Mouse (Mus musculus) stomach, postnatal 0 days (tissue): Measurements from ENCODE around the gene Tmem120b. TPM values are rescaled to one million over a fixed set of nuclear protein-coding genes. Genes with fewer than 3 reads are reported as not detected.

Experiments
- ATAC-seq: fragments of 200-750 bp; cut with Nextera tagmentation; 2 replicates; pipeline ENCODE4 v1.8.0; 2017; ENCODE audit not compliant: low FRiP score, low TSS enrichment
- DNase-seq: peaks from one replicate; pipeline ENCODE4 v3.0.0-alpha.2; 2016; ENCODE audit warnings: low spot score
- H3K27ac ChIP-seq: fragments of 300-500 bp; sonication (generic); replicated peaks from 2 replicates; pipeline ENCODE4 v1.5.1; 2014; ENCODE audit warnings: mild to moderate bottlenecking, control low read depth
- H3K27me3 ChIP-seq: fragments of 300-500 bp; sonication (generic); 2 replicates; pipeline ENCODE4 v1.6.1; 2014; ENCODE audit warnings: low read length; ENCODE audit not compliant: control insufficient read depth, insufficient read depth
- H3K36me3 ChIP-seq: fragments of 300-500 bp; sonication (generic); 2 replicates; pipeline ENCODE4 v1.6.1; 2014; ENCODE audit warnings: low read length, mixed read lengths; ENCODE audit not compliant: control insufficient read depth, insufficient read depth
- H3K4me1 ChIP-seq: fragments of 300-500 bp; sonication (generic); replicated peaks from 2 replicates; pipeline ENCODE4 v1.6.1; 2014; ENCODE audit warnings: antibody characterized with exemption; ENCODE audit not compliant: control insufficient read depth, insufficient read depth
- H3K4me2 ChIP-seq: fragments of 300-500 bp; sonication (generic); replicated peaks from 2 replicates; pipeline ENCODE4 v1.6.1; 2014; ENCODE audit warnings: low read depth, mild to moderate bottlenecking, control low read depth, moderate library complexity
- H3K4me3 ChIP-seq: fragments of 300-500 bp; sonication (generic); 2 replicates; pipeline ENCODE4 v1.5.1; 2014; ENCODE audit warnings: low read depth, low read length, control low read depth
- H3K9ac ChIP-seq: fragments of 300-500 bp; sonication (generic); 2 replicates; pipeline ENCODE4 v1.6.1; 2014; ENCODE audit warnings: mild to moderate bottlenecking, low read length, control low read depth, mixed read lengths
- H3K9me3 ChIP-seq: fragments of 300-500 bp; sonication (generic); 2 replicates; pipeline ENCODE4 v1.6.1; 2016; ENCODE audit warnings: low read length; ENCODE audit not compliant: control insufficient read depth
- CTCF ChIP-seq: IDR thresholded peaks from 2 replicates; pipeline ENCODE4 v1.5.1; 2016; ENCODE audit warnings: antibody characterized with exemption, low read depth, mild to moderate bottlenecking, moderate library complexity
- EP300 ChIP-seq: optimal IDR thresholded peaks from 2 replicates; pipeline ENCODE3; 2016; ENCODE audit warnings: antibody characterized with exemption
- WGBS: fragments of 180-500 bp; shearing (Covaris S2); extraction: QIAGEN DNeasy Blood & Tissue Kit; methylation state at CpG from one replicate; pipeline ENCODE4 v1.1.7; 2014; 5-methylcytosine and 5-hydroxymethylcytosine counted together
- polyA plus RNA-seq: library from polyadenylated mRNA; unstranded; fragments of >200 nt; fragmentation: Nextera tagmentation; extraction: Ambion mirVana; gene quantifications from 2 replicates; pipeline ENCODE4 v1.2.1, GENCODE M21; 2015

Gene Tmem120b
- polyA plus RNA-seq: 8.0 and 9.1 TPM in 2 replicates

- H3K27me3 ChIP-seq: no peaks in the 10 kb centered on the region
- no peak for DNase-seq
- no peaks in the 10 kb centered on the region for H3K4me1 ChIP-seq
- no peaks in the 10 kb centered on the region for H3K9me3 ChIP-seq
- TF ChIP-seq EP300 (no peak), CTCF (no peak)
- no peak for ATAC-seq
- H3K27ac ChIP-seq: no peak within 1 kb of the TSS
- H3K4me2 ChIP-seq: no peak within 1 kb of the TSS
- H3K36me3 ChIP-seq: no peaks in the 10 kb centered on the region
- WGBS: 81% methylated on average over 12 of the region's 12 CpGs
- no peak within 1 kb of the TSS for H3K4me3 ChIP-seq
- H3K9ac ChIP-seq: no peak within 1 kb of the TSS
Measured at GRCm38 (mm10) chr5:123068115-123068514, at the start of gene Tmem120b. Gene Tmem120b, plus strand, starts transcription at chr5:123068415.

- no peak for TF ChIP-seq CTCF
- TF ChIP-seq EP300: no peak
- Histone ChIP-seq H3K9ac (no peak overlapping the region), H3K4me3 (no peak overlapping the region), H3K27me3 (no peaks in the 10 kb centered on the region), H3K4me1 (peaks cover 4% of the 10 kb centered on the region; the same call in 1 of the 2 replicates), H3K27ac (peak overlapping the region; percentile 69; the same call in 1 of the 2 replicates), H3K36me3 (no peaks in the 10 kb centered on the region), H3K4me2 (0 out of 2 replicates have a peak overlapping the region, but pooled peaks have one; percentile 23), H3K9me3 (no peaks in the 10 kb centered on the region)
- ATAC-seq (no peak), DNase-seq (no peak)
- 48% methylated on average over 10 of the region's 10 CpGs for WGBS
Measured at GRCm38 (mm10) chr5:123019336-123020016, 48.7 kb upstream of the Tmem120b start.

- TF ChIP-seq EP300: no peak
- no peak for TF ChIP-seq CTCF
- 81% methylated on average over 5 of the region's 5 CpGs for WGBS
- H3K9me3 ChIP-seq: no peaks in the 10 kb centered on the region
- H3K4me1 ChIP-seq: 0 out of 2 replicates have a peak, but pooled peaks cover 4% of the 10 kb centered on the region
- no peaks in the 10 kb centered on the region for H3K36me3 ChIP-seq
- no peak overlapping the region for H3K4me3 ChIP-seq
- H3K9ac ChIP-seq: no peak overlapping the region
- ATAC-seq (no peak), DNase-seq (no peak)
- H3K4me2 ChIP-seq: no peak overlapping the region
- no peak overlapping the region for H3K27ac ChIP-seq
- H3K27me3 ChIP-seq: no peaks in the 10 kb centered on the region
Measured at GRCm38 (mm10) chr5:123020426-123020825, 47.8 kb upstream of the Tmem120b start.

- no peaks in the 10 kb centered on the region for H3K36me3 ChIP-seq
Measured at GRCm38 (mm10) chr5:123021438-123021837, 46.8 kb upstream of the Tmem120b start.

GRCm38 (mm10) chr5:123023049-123023448, 45.2 kb upstream of the Tmem120b start:
- WGBS: 68% methylated on average over 6 of the region's 6 CpGs
- TF ChIP-seq CTCF (no peak), EP300 (no peak)
- Histone ChIP-seq H3K9me3 (no peaks in the 10 kb centered on the region), H3K4me1 (no peaks in the 10 kb centered on the region), H3K4me2 (no peak overlapping the region), H3K27ac (no peak overlapping the region), H3K4me3 (no peak overlapping the region), H3K9ac (no peak overlapping the region), H3K27me3 (no peaks in the 10 kb centered on the region), H3K36me3 (no peaks in the 10 kb centered on the region)
- no peak for ATAC-seq
- no peak for DNase-seq

More at GRCm38 (mm10) chr5:123021438-123021837, 46.8 kb upstream of the Tmem120b start:
- Histone ChIP-seq H3K9ac (no peak overlapping the region), H3K4me3 (no peak overlapping the region), H3K27ac (no peak overlapping the region), H3K4me2 (no peak overlapping the region), H3K4me1 (0 out of 2 replicates have a peak, but pooled peaks cover 4% of the 10 kb centered on the region), H3K9me3 (no peaks in the 10 kb centered on the region), H3K27me3 (no peaks in the 10 kb centered on the region)
- 88% methylated on average over 7 of the region's 7 CpGs for WGBS
- TF ChIP-seq EP300: no peak
- DNase-seq (no peak), ATAC-seq (no peak)

GRCm38 (mm10) chr5:123024312-123024711, 43.9 kb upstream of the Tmem120b start:
- Histone ChIP-seq H3K4me3 (no peak overlapping the region), H3K4me2 (no peak overlapping the region), H3K36me3 (no peaks in the 10 kb centered on the region), H3K27me3 (no peaks in the 10 kb centered on the region), H3K9me3 (no peaks in the 10 kb centered on the region), H3K9ac (no peak overlapping the region), H3K4me1 (no peaks in the 10 kb centered on the region), H3K27ac (no peak overlapping the region)
- WGBS: 79% methylated on average over 6 of the region's 6 CpGs
- DNase-seq: no peak
- TF ChIP-seq CTCF: no peak
- no peak for TF ChIP-seq EP300
- ATAC-seq: no peak
